In the genomic region with DNA sequence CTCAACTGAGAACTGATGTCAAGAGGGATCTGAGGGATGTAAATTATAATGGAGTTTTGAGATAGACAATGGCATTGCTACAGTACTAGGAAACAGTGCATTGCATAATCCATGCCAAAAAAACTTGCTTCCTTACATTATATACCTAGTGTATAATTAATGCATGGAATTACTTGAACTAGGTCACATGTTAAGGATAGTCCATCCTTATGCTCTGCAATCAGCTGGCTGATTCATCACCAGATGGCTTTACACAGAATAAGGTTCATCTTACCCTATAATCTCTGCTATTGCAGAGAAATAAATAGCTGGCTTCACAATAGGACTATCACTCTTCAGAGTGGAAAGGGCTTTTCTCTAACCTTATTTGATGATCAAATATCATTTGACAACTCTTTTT, we compare ENCODE assay signal across 15 mouse cellular contexts.
"Had no signal": no experiment of that assay in that cellular context is flagged by ENCODE, and none has a peak within 500 bp of the region (broad histone marks: within the 10 kb centered on the region; RNA-seq: fewer than 3 reads in every experiment).

No protein-coding gene starts in this region.

- H3K9me3 ChIP-seq: megakaryocyte, embryonic 14.5 days; midbrain, embryonic 13.5 days; neural tube, embryonic 13.5 days; neural tube, embryonic 15.5 days; stomach, embryonic 15.5 days had no signal

- H3K9ac ChIP-seq: lung, embryonic 14.5 days; midbrain, embryonic 13.5 days; neural tube, embryonic 13.5 days; neural tube, embryonic 15.5 days; stomach, embryonic 15.5 days had no signal

- DNase-seq: lung, adult 18-20 months; lung, embryonic 14.5 days; lung, postnatal 10 days; lung, postnatal 4 days; right cerebral cortex, postnatal 14 days; thymus, adult 2 months; thymus, postnatal 25 days; thymus, postnatal 4 days had no signal

- H3K27me3 ChIP-seq: megakaryocyte, embryonic 14.5 days; midbrain, embryonic 13.5 days; neural tube, embryonic 13.5 days; neural tube, embryonic 15.5 days; stomach, embryonic 15.5 days had no signal

- H3K27ac ChIP-seq: midbrain, embryonic 13.5 days; neural tube, embryonic 13.5 days; neural tube, embryonic 15.5 days; stomach, embryonic 15.5 days; stomach, postnatal 0 days had no signal

- H3K4me1 ChIP-seq: stomach, embryonic 15.5 days had no signal

- H3K36me3 ChIP-seq: neural tube, embryonic 13.5 days; neural tube, embryonic 15.5 days; stomach, embryonic 15.5 days had no signal

- H3K4me3 ChIP-seq: megakaryocyte, embryonic 14.5 days; midbrain, embryonic 13.5 days; myocyte; neural tube, embryonic 13.5 days; neural tube, embryonic 15.5 days; stomach, embryonic 15.5 days had no signal
